Mouse (Mus musculus): ENCODE measurements around the gene Gps1.

GRCm38 (mm10) chr11:120760236-120760635 is 23.8 kb upstream of the Gps1 start:
- TF ChIP-seq GATA1 (IDR thresholded peaks at IDR 0.05; ENCODE audit: borderline replicate concordance, low read length) (no peak), FLI1 (IDR thresholded peaks at IDR 0.05; ENCODE audit: low read length) (no peak)
